Mouse (Mus musculus) right cerebral cortex, postnatal 25 days (tissue): ENCODE results near the gene Agbl5.

Experiments used
- DNase-seq: peaks from one replicate; pipeline ENCODE4 v3.0.0; 2022

Agbl5 gene

GRCm38 (mm10) chr5:30921256-30922033, 33.0 kb downstream of the Agbl5 start, which contains the start of gene Khk:
TSS of gene Khk (plus strand) at chr5:30921431.
- DNase-seq: peak; percentile 78

GRCm38 (mm10) chr5:30922581-30923041, 34.1 kb downstream of the Agbl5 start:
- no peak for DNase-seq

- DNase-seq: no peak
Observed at GRCm38 (mm10) chr5:30923119-30923518, 34.6 kb downstream of the Agbl5 start.

- DNase-seq: no peak
Observed at GRCm38 (mm10) chr5:30924614-30925013, 36.1 kb downstream of the Agbl5 start.

- no peak for DNase-seq
Observed at GRCm38 (mm10) chr5:30925217-30925616, 36.7 kb downstream of the Agbl5 start.

GRCm38 (mm10) chr5:30926073-30926472, 37.6 kb downstream of the Agbl5 start:
- no peak for DNase-seq

GRCm38 (mm10) chr5:30927945-30928529, 39.5 kb downstream of the Agbl5 start:
- DNase-seq: peak; percentile 41

GRCm38 (mm10) chr5:30930121-30930520, 41.6 kb downstream of the Agbl5 start:
- DNase-seq: peak; percentile 64

GRCm38 (mm10) chr5:30930846-30931245, 42.4 kb downstream of the Agbl5 start:
- no peak for DNase-seq

- no peak for DNase-seq
Observed at GRCm38 (mm10) chr5:30931378-30931777, 42.9 kb downstream of the Agbl5 start.

GRCm38 (mm10) chr5:30933705-30934104, 45.2 kb downstream of the Agbl5 start:
- DNase-seq: no peak

- no peak for DNase-seq
Observed at GRCm38 (mm10) chr5:30934725-30935461, 46.4 kb downstream of the Agbl5 start.

- no peak for DNase-seq
Observed at GRCm38 (mm10) chr5:30943004-30943403, 54.5 kb downstream of the Agbl5 start.

GRCm38 (mm10) chr5:30944344-30944743, 55.9 kb downstream of the Agbl5 start:
- DNase-seq: no peak

- peak; percentile 77 for DNase-seq
Observed at GRCm38 (mm10) chr5:30944956-30945781, 56.7 kb downstream of the Agbl5 start, which contains the start of gene Cgref1. TSS of gene Cgref1 (minus strand) at chr5:30945591.

GRCm38 (mm10) chr5:30948620-30949019, 60.1 kb downstream of the Agbl5 start:
- no peak for DNase-seq

- peak; percentile 93 for DNase-seq
Observed at GRCm38 (mm10) chr5:30949654-30950326, 61.3 kb downstream of the Agbl5 start.

- DNase-seq: no peak
Observed at GRCm38 (mm10) chr5:30950451-30950850, 62.0 kb downstream of the Agbl5 start.

- no peak for DNase-seq
Observed at GRCm38 (mm10) chr5:30950922-30951321, 62.4 kb downstream of the Agbl5 start.

- DNase-seq: no peak
Observed at GRCm38 (mm10) chr5:30951706-30952105, 63.2 kb downstream of the Agbl5 start.

GRCm38 (mm10) chr5:30952551-30952950, 64.1 kb downstream of the Agbl5 start:
- no peak for DNase-seq

GRCm38 (mm10) chr5:30954065-30954464, 65.6 kb downstream of the Agbl5 start:
- no peak for DNase-seq
